Mouse (Mus musculus): Measurements from ENCODE around the gene Ttc7b. TPM values are rescaled to one million over a fixed set of nuclear protein-coding genes. Genes with fewer than 3 reads are reported as not detected.

Gene Ttc7b
- polyA plus RNA-seq, 1 experiment from 2014 or later = 3.5 TPM

GRCm38 (mm10) chr12:100353075-100353782 is 167.4 kb downstream of the Ttc7b start:
- 77% methylated on average over 16 of the region's 16 CpGs for WGBS
- Histone ChIP-seq H3K4me3 (replicated peaks; ENCODE audit: low read length) (no peak overlapping the region), H3K4me2 (ENCODE audit: low read depth, low read length) (no peak overlapping the region)

GRCm38 (mm10) chr12:100352094-100352493 is 168.5 kb downstream of the Ttc7b start:
- Histone ChIP-seq H3K4me2 (ENCODE audit: low read depth, low read length) (no peak overlapping the region), H3K9ac (ENCODE audit: low read length) (no peak overlapping the region), H3K36me3 (ENCODE audit: control insufficient read depth, insufficient read depth, low read length) (0 out of 2 replicates have a peak, but pooled peaks cover 2% of the 10 kb centered on the region), H3K9me3 (replicated peaks; ENCODE audit: control insufficient read depth, low read length) (no peaks in the 10 kb centered on the region), H3K4me1 (ENCODE audit: control insufficient read depth, insufficient read depth, low read length) (no peaks in the 10 kb centered on the region), H3K27me3 (ENCODE audit: control insufficient read depth, insufficient read depth, low read length) (no peaks in the 10 kb centered on the region), H3K4me3 (replicated peaks; ENCODE audit: low read length) (no peak overlapping the region), H3K27ac (ENCODE audit: low read length) (no peak overlapping the region)
- WGBS = 83% methylated on average over 6 of the region's 6 CpGs
- ATAC-seq (ENCODE audit: insufficient read depth, low FRiP score) = no peak

More at GRCm38 (mm10) chr12:100353075-100353782, 167.4 kb downstream of the Ttc7b start:
- Histone ChIP-seq H3K27me3 (ENCODE audit: control insufficient read depth, insufficient read depth, low read length) (no peaks in the 10 kb centered on the region), H3K27ac (ENCODE audit: low read length) (no peak overlapping the region), H3K9me3 (replicated peaks; ENCODE audit: control insufficient read depth, low read length) (no peaks in the 10 kb centered on the region), H3K36me3 (ENCODE audit: control insufficient read depth, insufficient read depth, low read length) (no peaks in the 10 kb centered on the region), H3K9ac (ENCODE audit: low read length) (no peak overlapping the region), H3K4me1 (ENCODE audit: control insufficient read depth, insufficient read depth, low read length) (no peaks in the 10 kb centered on the region)
- ATAC-seq (ENCODE audit: insufficient read depth, low FRiP score) = no peak

- no peak overlapping the region for H3K27ac ChIP-seq (ENCODE audit: low read length)
- WGBS = 64% methylated on average over 6 of the region's 6 CpGs
Observed at GRCm38 (mm10) chr12:100343554-100343953, 177.1 kb downstream of the Ttc7b start.

GRCm38 (mm10) chr12:100341614-100342013 is 179.0 kb downstream of the Ttc7b start:
- 61% methylated on average over 7 of the region's 7 CpGs for WGBS
- H3K4me3 ChIP-seq (replicated peaks; ENCODE audit: low read length) = no peak overlapping the region

More at GRCm38 (mm10) chr12:100343554-100343953, 177.1 kb downstream of the Ttc7b start:
- no peaks in the 10 kb centered on the region for H3K9me3 ChIP-seq (replicated peaks; ENCODE audit: control insufficient read depth, low read length)
- no peak for ATAC-seq (ENCODE audit: insufficient read depth, low FRiP score)
- H3K4me2 ChIP-seq (ENCODE audit: low read depth, low read length) = no peak overlapping the region
- H3K4me3 ChIP-seq (replicated peaks; ENCODE audit: low read length) = no peak overlapping the region
- no peaks in the 10 kb centered on the region for H3K4me1 ChIP-seq (ENCODE audit: control insufficient read depth, insufficient read depth, low read length)
- no peaks in the 10 kb centered on the region for H3K27me3 ChIP-seq (ENCODE audit: control insufficient read depth, insufficient read depth, low read length)
- H3K9ac ChIP-seq (ENCODE audit: low read length) = no peak overlapping the region
- H3K36me3 ChIP-seq (ENCODE audit: control insufficient read depth, insufficient read depth, low read length) = 0 out of 2 replicates have a peak, but pooled peaks cover 2% of the 10 kb centered on the region

GRCm38 (mm10) chr12:100340901-100341460 is 179.6 kb downstream of the Ttc7b start:
- Histone ChIP-seq H3K27ac (ENCODE audit: low read length) (no peak overlapping the region), H3K4me1 (ENCODE audit: control insufficient read depth, insufficient read depth, low read length) (no peaks in the 10 kb centered on the region), H3K9ac (ENCODE audit: low read length) (no peak overlapping the region), H3K4me3 (replicated peaks; ENCODE audit: low read length) (no peak overlapping the region), H3K36me3 (ENCODE audit: control insufficient read depth, insufficient read depth, low read length) (no peaks in the 10 kb centered on the region), H3K4me2 (ENCODE audit: low read depth, low read length) (no peak overlapping the region), H3K27me3 (ENCODE audit: control insufficient read depth, insufficient read depth, low read length) (no peaks in the 10 kb centered on the region), H3K9me3 (replicated peaks; ENCODE audit: control insufficient read depth, low read length) (no peaks in the 10 kb centered on the region)
- no peak for ATAC-seq (ENCODE audit: insufficient read depth, low FRiP score)
- 88% methylated on average over 7 of the region's 7 CpGs for WGBS

More at GRCm38 (mm10) chr12:100341614-100342013, 179.0 kb downstream of the Ttc7b start:
- no peaks in the 10 kb centered on the region for H3K9me3 ChIP-seq (replicated peaks; ENCODE audit: control insufficient read depth, low read length)
- no peak overlapping the region for H3K4me2 ChIP-seq (ENCODE audit: low read depth, low read length)
- H3K36me3 ChIP-seq (ENCODE audit: control insufficient read depth, insufficient read depth, low read length) = no peaks in the 10 kb centered on the region
- no peak for ATAC-seq (ENCODE audit: insufficient read depth, low FRiP score)
- no peak overlapping the region for H3K27ac ChIP-seq (ENCODE audit: low read length)
- H3K4me1 ChIP-seq (ENCODE audit: control insufficient read depth, insufficient read depth, low read length) = no peaks in the 10 kb centered on the region
- H3K9ac ChIP-seq (ENCODE audit: low read length) = no peak overlapping the region
- H3K27me3 ChIP-seq (ENCODE audit: control insufficient read depth, insufficient read depth, low read length) = no peaks in the 10 kb centered on the region

- H3K9ac ChIP-seq (ENCODE audit: low read length) = no peak overlapping the region
- WGBS = 54% methylated on average over 3 of the region's 3 CpGs
Observed at GRCm38 (mm10) chr12:100338055-100338454, 182.6 kb downstream of the Ttc7b start.

GRCm38 (mm10) chr12:100337351-100338018 is 183.1 kb downstream of the Ttc7b start:
- H3K9me3 ChIP-seq (replicated peaks; ENCODE audit: control insufficient read depth, low read length) = no peaks in the 10 kb centered on the region
- no peaks in the 10 kb centered on the region for H3K4me1 ChIP-seq (ENCODE audit: control insufficient read depth, insufficient read depth, low read length)
- H3K27ac ChIP-seq (ENCODE audit: low read length) = no peak overlapping the region
- H3K4me2 ChIP-seq (ENCODE audit: low read depth, low read length) = no peak overlapping the region
- 69% methylated on average over 5 of the region's 5 CpGs for WGBS
- H3K4me3 ChIP-seq (replicated peaks; ENCODE audit: low read length) = no peak overlapping the region
- no peaks in the 10 kb centered on the region for H3K36me3 ChIP-seq (ENCODE audit: control insufficient read depth, insufficient read depth, low read length)
- no peaks in the 10 kb centered on the region for H3K27me3 ChIP-seq (ENCODE audit: control insufficient read depth, insufficient read depth, low read length)
- H3K9ac ChIP-seq (ENCODE audit: low read length) = no peak overlapping the region
- no peak for ATAC-seq (ENCODE audit: insufficient read depth, low FRiP score)

More at GRCm38 (mm10) chr12:100338055-100338454, 182.6 kb downstream of the Ttc7b start:
- Histone ChIP-seq H3K27me3 (ENCODE audit: control insufficient read depth, insufficient read depth, low read length) (no peaks in the 10 kb centered on the region), H3K4me1 (ENCODE audit: control insufficient read depth, insufficient read depth, low read length) (no peaks in the 10 kb centered on the region), H3K9me3 (replicated peaks; ENCODE audit: control insufficient read depth, low read length) (no peaks in the 10 kb centered on the region), H3K27ac (ENCODE audit: low read length) (no peak overlapping the region), H3K4me3 (replicated peaks; ENCODE audit: low read length) (no peak overlapping the region), H3K36me3 (ENCODE audit: control insufficient read depth, insufficient read depth, low read length) (no peaks in the 10 kb centered on the region), H3K4me2 (ENCODE audit: low read depth, low read length) (no peak overlapping the region)
- no peak for ATAC-seq (ENCODE audit: insufficient read depth, low FRiP score)

- WGBS = 60% methylated on average over 5 of the region's 5 CpGs
- no peaks in the 10 kb centered on the region for H3K4me1 ChIP-seq (ENCODE audit: control insufficient read depth, insufficient read depth, low read length)
- ATAC-seq (ENCODE audit: insufficient read depth, low FRiP score) = no peak
- no peaks in the 10 kb centered on the region for H3K9me3 ChIP-seq (replicated peaks; ENCODE audit: control insufficient read depth, low read length)
- no peak overlapping the region for H3K9ac ChIP-seq (ENCODE audit: low read length)
- no peak overlapping the region for H3K27ac ChIP-seq (ENCODE audit: low read length)
- H3K36me3 ChIP-seq (ENCODE audit: control insufficient read depth, insufficient read depth, low read length) = no peaks in the 10 kb centered on the region
- no peaks in the 10 kb centered on the region for H3K27me3 ChIP-seq (ENCODE audit: control insufficient read depth, insufficient read depth, low read length)
- no peak overlapping the region for H3K4me3 ChIP-seq (replicated peaks; ENCODE audit: low read length)
- H3K4me2 ChIP-seq (ENCODE audit: low read depth, low read length) = no peak overlapping the region
Observed at GRCm38 (mm10) chr12:100336241-100336640, 184.4 kb downstream of the Ttc7b start.

GRCm38 (mm10) chr12:100331806-100332205 is 188.8 kb downstream of the Ttc7b start:
- Histone ChIP-seq H3K4me2 (ENCODE audit: low read depth, low read length) (no peak overlapping the region), H3K9me3 (replicated peaks; ENCODE audit: control insufficient read depth, low read length) (no peaks in the 10 kb centered on the region), H3K36me3 (ENCODE audit: control insufficient read depth, insufficient read depth, low read length) (no peaks in the 10 kb centered on the region), H3K4me1 (ENCODE audit: control insufficient read depth, insufficient read depth, low read length) (no peaks in the 10 kb centered on the region), H3K27me3 (ENCODE audit: control insufficient read depth, insufficient read depth, low read length) (no peaks in the 10 kb centered on the region), H3K9ac (ENCODE audit: low read length) (no peak overlapping the region), H3K27ac (ENCODE audit: low read length) (no peak overlapping the region), H3K4me3 (replicated peaks; ENCODE audit: low read length) (no peak overlapping the region)
- 86% methylated on average over 6 of the region's 6 CpGs for WGBS
- ATAC-seq (ENCODE audit: insufficient read depth, low FRiP score) = no peak
